Mouse (Mus musculus): ENCODE measurements around the gene Spsb1. TPM values are rescaled to one million over a fixed set of nuclear protein-coding genes. Genes with fewer than 3 reads are reported as not detected.

Spsb1 gene
- polyA plus RNA-seq, 1 experiment from 2014 or later, result 19.2 TPM

- Histone ChIP-seq H3K36me3 (ENCODE audit: insufficient read depth, low read length) (no peaks in the 10 kb centered on the region), H3K4me1 (ENCODE audit: insufficient read depth, low read depth, low read length) (no peaks in the 10 kb centered on the region), H3K4me2 (replicated peaks; ENCODE audit: low read depth, low read length) (no peak overlapping the region), H3K9ac (replicated peaks; ENCODE audit: low read depth) (no peak overlapping the region), H3K9me3 (ENCODE audit: low read length) (no peaks in the 10 kb centered on the region), H3K27ac (ENCODE audit: low read length) (no peak overlapping the region), H3K27me3 (replicated peaks; ENCODE audit: insufficient read depth, low read length) (no peaks in the 10 kb centered on the region), H3K4me3 (ENCODE audit: low read depth, low read length) (no peak overlapping the region)
- no peak for ATAC-seq
- DNase-seq (ENCODE audit: low spot score), result no peak
- no peak for TF ChIP-seq EP300 (IDR thresholded peaks at IDR 0.05)
- no peak for TF ChIP-seq CTCF (IDR thresholded peaks at IDR 0.05)
- 65% methylated on average over 7 of the region's 7 CpGs for WGBS
These were observed 21.8 kb downstream of the Spsb1 start for GRCm38 (mm10) chr4:149933025-149933424.

GRCm38 (mm10) chr4:149932108-149932815 is 22.6 kb downstream of the Spsb1 start:
- Histone ChIP-seq H3K27me3 (replicated peaks; ENCODE audit: insufficient read depth, low read length) (no peaks in the 10 kb centered on the region), H3K4me3 (ENCODE audit: low read depth, low read length) (no peak overlapping the region), H3K36me3 (ENCODE audit: insufficient read depth, low read length) (no peaks in the 10 kb centered on the region), H3K9ac (replicated peaks; ENCODE audit: low read depth) (no peak overlapping the region), H3K4me1 (ENCODE audit: insufficient read depth, low read depth, low read length) (no peaks in the 10 kb centered on the region), H3K27ac (ENCODE audit: low read length) (no peak overlapping the region), H3K4me2 (replicated peaks; ENCODE audit: low read depth, low read length) (no peak overlapping the region), H3K9me3 (ENCODE audit: low read length) (no peaks in the 10 kb centered on the region)
- TF ChIP-seq CTCF (IDR thresholded peaks at IDR 0.05), result no peak
- TF ChIP-seq EP300 (IDR thresholded peaks at IDR 0.05), result no peak
- DNase-seq (ENCODE audit: low spot score) (no peak), ATAC-seq (no peak)
- WGBS, result 79% methylated on average over 9 of the region's 9 CpGs

GRCm38 (mm10) chr4:149930755-149931154 is 24.1 kb downstream of the Spsb1 start:
- Histone ChIP-seq H3K9me3 (ENCODE audit: low read length) (no peaks in the 10 kb centered on the region), H3K4me3 (ENCODE audit: low read depth, low read length) (no peak overlapping the region), H3K27ac (ENCODE audit: low read length) (no peak overlapping the region), H3K4me2 (replicated peaks; ENCODE audit: low read depth, low read length) (no peak overlapping the region), H3K4me1 (ENCODE audit: insufficient read depth, low read depth, low read length) (no peaks in the 10 kb centered on the region), H3K27me3 (replicated peaks; ENCODE audit: insufficient read depth, low read length) (no peaks in the 10 kb centered on the region), H3K36me3 (ENCODE audit: insufficient read depth, low read length) (no peaks in the 10 kb centered on the region), H3K9ac (replicated peaks; ENCODE audit: low read depth) (no peak overlapping the region)
- DNase-seq (ENCODE audit: low spot score) (no peak), ATAC-seq (no peak)
- WGBS, result 52% methylated on average over 3 of the region's 3 CpGs
- TF ChIP-seq EP300 (IDR thresholded peaks at IDR 0.05), result no peak
- TF ChIP-seq CTCF (IDR thresholded peaks at IDR 0.05), result no peak

DNA sequence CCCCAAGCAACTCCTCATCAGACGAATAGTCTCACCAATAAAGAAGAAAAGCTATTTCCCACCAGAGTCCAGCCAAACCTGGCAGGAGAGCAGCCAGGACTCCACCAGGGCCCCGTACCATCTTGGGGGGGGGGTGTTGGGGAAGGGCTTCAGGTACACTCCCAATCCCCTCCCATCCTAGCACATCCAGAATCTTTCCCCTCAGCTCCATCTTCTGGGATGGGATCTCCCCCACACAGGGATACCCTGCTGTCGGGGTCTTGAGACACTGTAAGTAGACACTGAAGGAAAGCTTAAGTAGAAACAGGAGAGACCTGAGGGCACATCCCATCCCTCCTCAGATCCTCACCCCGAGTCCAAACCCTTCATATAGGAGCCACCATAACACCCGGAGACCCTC is 31.8 kb downstream of the Spsb1 start:
- no peak overlapping the region for H3K4me2 ChIP-seq (replicated peaks; ENCODE audit: low read depth, low read length)
- H3K4me1 ChIP-seq (ENCODE audit: insufficient read depth, low read depth, low read length), result peaks cover 21% of the 10 kb centered on the region
- no peak overlapping the region for H3K9ac ChIP-seq (replicated peaks; ENCODE audit: low read depth)
- no peak overlapping the region for H3K4me3 ChIP-seq (ENCODE audit: low read depth, low read length)
- ATAC-seq (no peak), DNase-seq (ENCODE audit: low spot score) (no peak)
- no peaks in the 10 kb centered on the region for H3K9me3 ChIP-seq (ENCODE audit: low read length)
- no peaks in the 10 kb centered on the region for H3K27me3 ChIP-seq (replicated peaks; ENCODE audit: insufficient read depth, low read length)
- WGBS, result 75% methylated on average over 4 of the region's 5 CpGs
- no peak for TF ChIP-seq CTCF (IDR thresholded peaks at IDR 0.05)
- TF ChIP-seq EP300 (IDR thresholded peaks at IDR 0.05), result no peak
- peak overlapping the region; percentile 28; the same call in 1 of the 2 replicates for H3K27ac ChIP-seq (ENCODE audit: low read length)
- H3K36me3 ChIP-seq (ENCODE audit: insufficient read depth, low read length), result no peaks in the 10 kb centered on the region

DNA sequence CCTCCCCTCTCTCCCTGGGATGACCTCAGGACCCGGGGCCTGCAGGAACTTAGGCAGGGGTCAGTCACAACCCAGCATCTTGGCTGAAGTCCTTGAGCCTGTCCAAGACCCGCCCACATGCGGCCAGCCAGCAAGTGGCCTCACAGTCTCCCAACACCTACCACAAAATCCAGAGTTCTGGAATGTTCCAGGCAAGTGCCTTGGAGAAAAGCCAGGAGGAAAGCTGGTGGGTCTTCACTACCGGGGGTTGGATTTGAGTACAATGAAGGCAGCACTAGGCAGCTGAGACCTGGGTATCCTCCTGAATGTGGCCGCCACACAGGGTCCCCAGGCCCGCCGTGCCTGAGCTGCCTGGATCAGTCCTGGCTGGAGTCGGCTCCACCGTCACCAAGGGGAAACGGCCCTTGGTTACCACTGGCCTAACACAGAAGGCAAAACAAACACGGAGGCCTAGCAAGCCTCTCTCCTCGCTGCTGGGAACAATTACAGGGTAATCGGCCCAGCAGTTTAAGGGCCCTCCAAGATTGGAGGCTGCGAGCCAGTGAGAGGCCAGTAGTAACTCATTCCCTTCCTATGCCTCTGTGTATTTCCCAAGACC is 32.6 kb downstream of the Spsb1 start:
- Histone ChIP-seq H3K27me3 (replicated peaks; ENCODE audit: insufficient read depth, low read length) (no peaks in the 10 kb centered on the region), H3K4me1 (ENCODE audit: insufficient read depth, low read depth, low read length) (peaks cover 21% of the 10 kb centered on the region), H3K4me2 (replicated peaks; ENCODE audit: low read depth, low read length) (no peak overlapping the region), H3K9me3 (ENCODE audit: low read length) (no peaks in the 10 kb centered on the region), H3K4me3 (ENCODE audit: low read depth, low read length) (no peak overlapping the region), H3K36me3 (ENCODE audit: insufficient read depth, low read length) (no peaks in the 10 kb centered on the region), H3K27ac (ENCODE audit: low read length) (peak overlapping the region; percentile 84), H3K9ac (replicated peaks; ENCODE audit: low read depth) (no peak overlapping the region)
- 15% methylated on average over 14 of the region's 14 CpGs for WGBS
- DNase-seq (ENCODE audit: low spot score), result peak; percentile 89
- TF ChIP-seq EP300 (IDR thresholded peaks at IDR 0.05), result no peak
- TF ChIP-seq CTCF (IDR thresholded peaks at IDR 0.05), result no peak
- peak; percentile 90 for ATAC-seq

GRCm38 (mm10) chr4:149920886-149921285 is 34.0 kb downstream of the Spsb1 start:
- DNase-seq (ENCODE audit: low spot score), result peak; percentile 60
- TF ChIP-seq EP300 (IDR thresholded peaks at IDR 0.05) (no peak), CTCF (IDR thresholded peaks at IDR 0.05) (no peak)
- Histone ChIP-seq H3K4me1 (ENCODE audit: insufficient read depth, low read depth, low read length) (peaks cover 21% of the 10 kb centered on the region), H3K4me2 (replicated peaks; ENCODE audit: low read depth, low read length) (0 out of 2 replicates have a peak overlapping the region, but pooled peaks have one; percentile 6), H3K9ac (replicated peaks; ENCODE audit: low read depth) (no peak overlapping the region), H3K36me3 (ENCODE audit: insufficient read depth, low read length) (no peaks in the 10 kb centered on the region), H3K4me3 (ENCODE audit: low read depth, low read length) (no peak overlapping the region), H3K27me3 (replicated peaks; ENCODE audit: insufficient read depth, low read length) (no peaks in the 10 kb centered on the region), H3K9me3 (ENCODE audit: low read length) (no peaks in the 10 kb centered on the region), H3K27ac (ENCODE audit: low read length) (no peak overlapping the region)
- 0 out of 2 replicates have a peak, but pooled peaks have one; percentile 5 for ATAC-seq
- WGBS, result 30% methylated on average over 12 of the region's 12 CpGs

Measured in lung, postnatal 0 days (tissue).